Mouse (Mus musculus) gastrocnemius, postnatal 10 days (tissue): ENCODE data around the gene Atf2. TPM values are rescaled to one million over a fixed set of nuclear protein-coding genes. Genes with fewer than 3 reads are reported as not detected.
A peak's percentile ranks its signal among the peaks of the same experiment; 100 is the strongest.
"Not testable (repeated sequence)": the region's sequence is repeated elsewhere in the genome, so short reads cannot be mapped to it uniquely, and the experiment has no call there.

Source experiments
- DNase-seq: peaks from one replicate; pipeline ENCODE4 v3.0.0; 2021; ENCODE audit warnings: mixed read lengths
- total RNA-seq, 2 experiments: library from RNA; stranded (reverse); gene quantifications; 2 replicates each; pipeline ENCODE4 v1.2.3; 2021

The Atf2 gene
- total RNA-seq, 2 experiments from 2014 or later: 24.4 to 30.6 TPM

DNA sequence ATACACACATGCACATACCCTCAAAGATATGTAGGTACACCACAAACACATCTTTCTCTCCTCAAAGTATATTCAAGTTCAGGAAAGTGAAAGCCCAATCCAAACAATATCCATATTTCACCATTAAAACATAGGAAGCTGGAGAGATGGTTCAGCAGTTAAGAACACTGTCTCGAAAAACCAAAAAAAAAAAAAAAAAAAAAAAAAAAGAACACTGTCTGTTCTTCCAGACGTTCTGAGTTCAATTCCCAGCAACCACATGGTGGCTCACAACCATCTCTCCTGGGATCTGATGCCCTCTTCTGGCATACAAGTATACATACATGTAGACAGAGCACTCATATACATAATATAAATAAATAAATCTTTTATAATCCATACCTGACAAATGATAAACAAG is 6.4 kb downstream of the Atf2 start:
- DNase-seq: no peak

DNA sequence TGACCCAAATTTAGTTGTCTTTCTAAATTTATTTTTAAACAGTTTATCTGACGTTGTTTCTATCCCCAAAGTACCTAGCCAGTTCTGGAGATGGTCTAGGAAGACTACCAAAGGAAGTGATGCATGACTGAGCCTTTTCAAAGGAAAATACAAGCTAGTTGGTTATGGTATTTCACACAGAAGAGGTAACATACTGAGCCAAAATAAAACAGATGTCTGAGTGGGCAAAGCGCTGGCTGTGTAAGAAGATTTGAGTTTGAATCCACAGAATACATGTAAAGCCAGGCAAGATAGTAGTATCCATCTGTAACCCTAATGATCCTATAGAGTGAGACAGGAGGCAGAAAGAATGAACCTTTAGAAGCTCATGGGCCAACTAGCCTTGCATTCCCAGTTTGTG is 14.5 kb downstream of the Atf2 start:
- no peak for DNase-seq

DNA sequence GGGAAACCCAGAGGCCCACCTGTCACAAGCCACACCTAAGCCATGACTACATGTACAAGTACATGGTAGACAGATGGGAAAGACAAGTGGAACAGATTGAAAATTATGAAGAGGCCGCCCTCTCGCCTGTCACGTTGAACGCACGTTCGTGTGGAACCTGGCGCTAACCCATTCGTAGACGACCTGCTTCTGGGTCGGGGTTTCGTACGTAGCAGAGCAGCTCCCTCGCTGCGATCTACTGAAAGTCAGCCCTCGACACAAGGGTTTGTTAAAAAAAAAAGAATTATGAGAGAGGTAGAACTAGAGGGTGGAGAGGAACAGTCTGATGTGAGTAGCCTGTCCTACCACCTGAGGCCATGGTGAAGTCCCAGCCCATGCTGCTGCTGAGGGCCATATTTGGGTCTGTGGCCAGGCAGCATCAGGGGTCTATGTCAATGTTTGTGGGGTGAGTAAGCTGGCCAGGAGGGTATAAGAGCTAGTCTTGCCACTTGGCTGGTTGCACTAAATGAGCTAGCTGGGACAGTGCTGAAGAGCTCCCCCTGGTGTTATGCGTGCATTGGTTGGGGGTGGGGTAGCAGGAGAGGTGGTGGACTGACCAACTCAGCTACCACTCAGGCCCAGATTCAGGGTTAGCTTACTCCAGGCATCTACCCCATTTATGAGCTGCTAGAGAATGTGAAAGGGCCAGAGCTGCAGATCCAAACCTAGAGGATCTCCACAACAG is 24.5 kb downstream of the Atf2 start:
- DNase-seq: peak; percentile 24

DNA sequence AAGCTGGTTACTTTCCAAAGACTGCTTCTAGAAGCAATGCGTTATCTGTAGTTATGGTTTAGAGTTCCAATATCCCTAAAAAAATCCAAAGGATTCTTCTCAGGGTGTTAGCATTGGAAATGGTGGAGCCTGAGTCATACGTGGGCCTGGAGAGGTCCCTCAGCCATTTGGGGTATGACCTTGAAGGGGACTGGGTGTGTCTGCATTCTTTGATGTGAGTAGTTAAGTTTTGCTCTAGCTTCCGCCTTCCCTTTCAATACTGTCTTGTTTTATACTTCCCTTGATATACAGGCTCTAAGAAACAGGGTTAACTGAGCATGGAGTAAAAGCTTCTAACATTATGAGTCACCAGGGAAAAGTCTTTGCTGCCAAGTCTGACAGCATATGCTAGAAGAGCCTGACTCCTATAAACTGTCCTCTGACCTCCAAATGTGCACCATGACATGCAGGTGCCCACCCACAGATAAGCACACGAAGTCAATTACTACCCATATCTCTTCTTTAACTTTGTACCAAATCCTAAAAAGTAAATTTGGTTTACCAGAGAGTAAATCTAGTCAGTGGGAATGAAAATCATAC is 32.3 kb downstream of the Atf2 start:
- no peak for DNase-seq

DNA sequence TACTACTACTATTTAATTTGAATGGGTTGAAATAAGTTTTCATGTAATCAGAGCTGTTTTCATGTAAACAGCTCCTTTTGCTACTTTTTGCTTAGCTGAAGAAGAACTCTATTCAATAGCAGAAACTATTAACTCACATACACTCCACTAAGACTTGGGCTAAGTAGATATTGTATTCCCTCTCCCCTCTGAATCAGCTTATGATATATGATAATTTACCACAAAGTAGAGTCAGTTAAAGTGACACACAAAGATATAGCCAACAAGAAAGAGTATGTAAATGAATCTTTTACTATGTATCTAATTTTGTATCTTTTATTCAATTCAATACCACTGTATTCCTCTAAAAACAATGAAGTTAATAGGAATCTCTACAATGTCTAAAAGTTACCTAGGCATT is 35.1 kb downstream of the Atf2 start:
- no peak for DNase-seq

DNA sequence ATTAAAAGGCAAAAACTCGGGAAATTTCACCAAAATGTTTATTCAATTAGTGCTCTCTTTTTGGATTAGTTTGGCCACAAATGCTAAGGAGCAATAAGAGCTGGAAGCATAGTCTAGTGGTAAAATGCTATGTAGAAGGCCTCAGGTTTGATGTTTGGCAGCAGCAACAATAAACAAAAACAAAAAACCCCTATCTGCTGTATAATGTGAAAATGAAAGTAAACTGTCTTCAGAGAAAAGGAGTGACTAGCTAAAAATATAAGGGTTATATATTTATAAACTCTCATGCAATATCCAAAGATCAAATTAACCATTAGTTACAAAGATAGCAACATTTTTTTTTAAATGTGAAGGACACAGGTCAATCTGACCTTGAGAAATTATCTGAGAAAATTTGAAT is 36.2 kb downstream of the Atf2 start:
- no peak for DNase-seq

DNA sequence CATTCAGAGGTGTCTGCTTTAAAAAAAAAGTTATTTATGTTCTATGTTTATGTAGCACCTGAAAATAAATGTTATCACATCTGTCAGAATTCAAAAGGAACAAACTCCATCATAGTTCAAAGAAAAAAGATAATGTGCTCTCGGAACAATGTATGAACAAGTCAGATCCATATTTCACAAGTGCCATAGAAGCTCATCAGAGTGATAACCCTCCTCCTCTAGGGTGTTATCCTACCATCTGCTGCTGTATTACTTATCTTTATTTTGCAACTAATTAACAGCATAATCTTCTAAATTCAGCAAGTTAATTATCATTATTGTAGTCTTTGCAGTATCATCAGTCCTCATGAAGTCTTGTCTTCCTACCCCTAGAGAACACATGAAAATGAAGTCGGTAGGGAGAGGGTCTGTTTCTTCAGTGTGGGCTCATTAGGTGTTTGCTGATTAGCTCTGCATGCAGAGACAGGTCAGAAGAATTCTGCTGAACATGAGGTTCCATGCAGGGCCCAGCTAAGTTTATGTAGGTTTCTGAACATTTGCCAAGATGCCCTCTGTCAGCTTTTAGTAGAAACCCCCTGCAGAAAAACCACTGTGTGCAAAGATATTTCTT is 57.9 kb downstream of the Atf2 start:
- no peak for DNase-seq

DNA sequence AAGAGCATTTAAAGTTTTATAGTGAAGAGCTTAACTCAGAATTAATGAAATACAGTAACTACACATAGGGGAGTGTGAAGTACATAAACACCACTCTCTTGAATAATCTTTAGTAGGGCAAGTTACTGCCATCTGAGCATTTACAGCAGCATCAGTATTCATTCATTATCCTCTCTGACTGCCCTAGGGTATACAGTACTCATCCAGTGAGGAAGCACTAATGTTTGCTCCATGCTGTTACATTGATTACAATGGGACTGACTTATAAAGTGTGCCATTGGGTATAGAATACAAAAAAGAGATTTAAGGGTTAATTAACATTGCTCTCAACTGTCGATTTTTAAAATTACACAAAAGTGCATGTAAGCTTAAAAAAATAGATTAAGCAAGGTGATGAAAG is 59.2 kb downstream of the Atf2 start:
- no peak for DNase-seq

DNA sequence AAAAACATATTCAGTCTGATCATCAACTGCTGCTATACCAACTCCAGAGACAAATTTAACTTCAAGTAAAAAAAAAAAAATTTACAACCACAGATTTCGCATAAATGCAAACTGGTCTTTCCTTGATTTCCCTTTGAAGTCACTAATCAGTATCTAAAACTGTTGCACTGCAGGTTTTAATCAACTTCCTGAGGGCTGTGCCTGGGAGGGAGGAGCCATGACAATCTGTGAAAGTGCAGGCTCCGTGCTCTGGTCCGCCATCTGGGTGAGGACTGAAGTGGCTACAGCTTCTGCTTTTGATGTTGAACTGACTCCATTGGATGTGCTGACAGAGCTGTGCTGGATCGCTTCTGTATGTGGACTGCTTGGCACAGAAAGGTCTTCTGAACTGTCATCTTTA is 73.7 kb downstream of the Atf2 start:
- DNase-seq: no peak

DNA sequence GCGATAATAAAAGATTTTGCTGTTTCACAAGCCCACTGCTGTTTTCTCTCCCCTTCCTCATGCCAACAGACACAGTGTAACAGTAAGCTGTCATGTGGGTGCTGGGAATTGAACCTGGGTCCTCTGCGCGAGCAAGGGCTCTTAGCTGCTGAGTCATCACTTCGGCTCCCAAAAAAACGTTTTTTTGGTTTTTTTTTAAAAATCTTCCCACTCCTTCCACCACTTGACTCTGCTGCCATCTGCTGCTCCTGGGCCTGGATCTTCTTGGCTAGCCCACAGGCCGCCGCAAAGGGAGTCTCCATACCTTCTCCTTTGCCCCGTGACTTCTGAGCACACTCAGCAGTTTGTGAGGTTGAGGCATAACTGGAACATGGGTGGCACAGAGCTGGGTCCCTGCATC is 84.8 kb downstream of the Atf2 start:
- DNase-seq: no peak

DNA sequence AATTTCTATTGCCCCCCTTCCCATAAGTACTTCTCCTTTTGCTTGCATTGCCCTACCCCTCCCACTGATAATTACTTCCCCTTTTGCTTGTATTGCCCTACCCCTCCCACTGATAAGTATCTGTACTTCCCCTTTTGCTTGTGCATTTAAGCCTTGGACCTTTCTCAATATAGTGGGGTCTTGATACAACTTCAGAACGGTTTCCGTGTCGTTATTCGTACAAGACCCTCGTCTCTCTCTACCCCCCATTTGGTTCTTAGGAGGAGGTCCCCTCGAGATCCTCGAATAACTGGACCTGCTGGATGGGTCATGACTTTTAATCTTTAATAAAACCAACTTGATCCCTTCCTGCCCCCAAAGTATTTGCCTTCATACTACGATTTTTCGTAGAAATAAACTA is 92.3 kb downstream of the Atf2 start:
- not testable (repeated sequence) for DNase-seq

DNA sequence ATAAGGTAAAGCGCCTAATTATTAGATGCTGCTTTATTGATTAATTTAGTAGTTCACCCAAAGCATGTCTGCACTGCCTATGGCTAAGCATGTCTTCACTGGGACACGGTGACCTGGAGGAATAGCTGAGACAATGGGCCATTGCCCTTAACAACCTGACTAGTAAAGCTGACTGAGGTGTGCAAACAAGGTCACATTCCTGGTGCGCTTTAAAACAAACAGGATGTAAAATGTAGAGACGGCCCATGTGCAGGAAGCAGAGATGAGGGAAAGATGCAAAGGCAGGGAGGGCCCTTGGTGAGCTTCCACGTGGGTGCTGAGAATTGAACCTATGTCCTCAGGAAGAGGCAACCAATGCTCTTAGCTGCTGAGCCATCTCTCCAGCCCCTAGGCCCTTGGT is 93.7 kb downstream of the Atf2 start:
- no peak for DNase-seq

DNA sequence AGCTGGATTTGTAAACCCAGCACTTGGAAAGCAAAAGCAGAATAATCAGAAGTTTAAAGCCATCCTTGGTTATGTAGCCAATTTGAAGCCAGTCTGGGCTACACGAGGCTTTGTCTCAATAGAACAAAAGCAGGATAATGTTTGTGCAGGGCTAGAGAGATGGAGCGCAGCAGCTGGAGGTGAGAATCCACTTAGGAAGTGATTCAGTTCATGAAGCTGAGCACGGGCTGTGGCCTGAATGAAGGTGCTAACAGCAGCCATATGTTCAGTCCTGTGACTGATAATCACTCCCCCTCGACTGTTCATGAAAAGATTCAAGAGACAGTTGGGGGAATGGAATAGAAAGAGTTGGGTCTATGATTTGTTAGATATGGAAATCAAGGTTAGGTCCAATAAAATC is 94.3 kb downstream of the Atf2 start:
- no peak for DNase-seq

DNA sequence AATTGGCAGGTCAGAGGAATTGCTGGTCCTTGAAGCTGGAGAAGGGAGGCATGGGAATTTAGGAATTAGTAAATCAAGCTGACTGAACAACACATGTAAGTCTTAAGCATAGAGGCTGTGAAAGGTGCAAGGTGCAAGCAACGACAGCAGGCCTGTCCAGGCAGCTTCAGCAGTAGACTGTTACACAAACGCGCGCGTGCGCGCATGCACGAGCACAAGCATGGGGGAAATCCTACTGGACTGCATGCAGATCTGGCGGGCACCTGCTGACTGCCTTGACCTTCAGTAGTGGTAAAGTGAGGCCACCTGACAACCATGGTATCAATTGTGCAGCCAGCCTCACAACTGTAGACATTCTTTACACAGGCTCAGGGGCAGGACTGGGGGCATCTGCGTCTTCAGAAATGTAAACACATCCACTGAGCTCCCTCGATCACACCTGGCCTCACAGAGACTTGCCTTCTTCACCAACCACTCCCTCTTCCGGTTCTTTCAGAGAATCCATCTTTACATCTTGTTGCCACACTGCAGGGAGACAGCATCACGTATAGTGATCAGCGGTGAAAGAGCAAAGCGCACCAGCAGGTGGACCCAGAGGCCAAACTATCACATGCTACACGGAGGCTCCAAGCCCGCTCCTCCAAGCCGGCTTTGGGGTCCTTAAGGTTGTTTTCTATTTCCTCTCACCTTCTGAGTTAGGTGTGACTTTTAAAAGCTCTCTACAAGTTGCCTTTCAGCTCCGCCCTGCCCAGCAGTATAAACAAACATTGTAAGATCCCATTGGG is 100.4 kb downstream of the Atf2 start:
- no peak for DNase-seq

DNA sequence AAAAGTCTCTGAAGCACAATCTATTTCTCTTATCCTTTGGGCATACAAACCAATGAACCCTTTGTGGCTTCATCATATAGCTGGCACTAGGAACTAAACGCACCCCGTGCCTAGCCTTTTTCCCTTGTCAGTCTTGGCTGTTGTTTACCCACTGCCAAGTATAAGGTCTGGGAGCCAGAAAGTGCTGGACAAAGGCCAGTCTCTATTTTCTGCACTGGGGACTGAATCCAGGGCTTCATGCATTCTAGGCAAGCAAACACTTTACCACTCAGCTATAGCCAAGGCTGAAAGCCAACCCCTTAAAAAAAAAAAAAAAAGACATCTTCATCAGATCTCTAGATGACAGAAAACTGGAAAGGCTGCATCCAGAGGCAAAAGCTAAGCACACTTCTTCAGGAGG is 102.1 kb downstream of the Atf2 start:
- peak; percentile 22 for DNase-seq

DNA sequence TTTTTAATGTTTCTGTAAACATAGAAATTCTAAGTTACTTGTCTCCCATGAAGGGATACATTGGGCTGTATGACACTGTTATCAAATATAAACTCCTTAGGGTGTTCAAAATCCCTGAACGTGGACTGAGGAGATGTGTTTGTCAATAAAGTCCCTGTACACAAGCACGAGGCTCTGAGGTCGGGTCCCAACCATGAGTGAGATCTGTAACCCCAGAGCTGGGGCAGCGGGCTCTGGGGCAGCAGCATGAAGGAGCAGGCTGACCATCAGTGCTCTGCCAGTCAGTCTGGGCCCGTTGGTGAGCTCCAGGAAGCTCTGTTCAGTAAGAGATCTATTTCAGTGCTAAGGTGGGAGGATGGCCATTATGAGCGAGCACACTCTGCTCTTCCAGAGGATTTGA is 104.0 kb downstream of the Atf2 start:
- DNase-seq: no peak

DNA sequence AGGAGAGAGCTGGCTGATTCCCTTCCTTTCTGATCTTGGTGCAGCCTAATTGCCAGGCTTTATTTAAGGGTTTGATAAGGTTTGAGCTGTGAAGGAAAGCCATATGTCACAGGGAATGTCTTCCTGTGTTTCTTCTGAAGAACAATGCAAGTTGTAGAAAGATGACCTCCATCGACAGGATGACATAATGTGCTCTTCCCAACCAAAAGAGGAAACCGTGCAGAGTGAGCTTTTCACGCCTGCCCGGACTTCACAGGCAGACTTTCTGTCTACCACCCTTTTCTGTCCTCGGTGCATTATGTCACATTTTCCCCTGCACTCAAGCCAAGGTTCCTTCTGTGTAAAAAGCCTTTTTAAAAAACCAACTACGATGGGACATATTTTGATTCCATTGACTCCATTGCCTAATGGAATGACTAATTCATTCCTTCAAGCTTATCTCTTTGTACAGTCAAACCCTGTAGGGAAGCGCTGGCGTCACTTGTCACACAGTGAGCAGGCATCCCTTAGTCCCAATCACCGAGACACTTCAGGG is 110.0 kb downstream of the Atf2 start:
- DNase-seq: no peak

DNA sequence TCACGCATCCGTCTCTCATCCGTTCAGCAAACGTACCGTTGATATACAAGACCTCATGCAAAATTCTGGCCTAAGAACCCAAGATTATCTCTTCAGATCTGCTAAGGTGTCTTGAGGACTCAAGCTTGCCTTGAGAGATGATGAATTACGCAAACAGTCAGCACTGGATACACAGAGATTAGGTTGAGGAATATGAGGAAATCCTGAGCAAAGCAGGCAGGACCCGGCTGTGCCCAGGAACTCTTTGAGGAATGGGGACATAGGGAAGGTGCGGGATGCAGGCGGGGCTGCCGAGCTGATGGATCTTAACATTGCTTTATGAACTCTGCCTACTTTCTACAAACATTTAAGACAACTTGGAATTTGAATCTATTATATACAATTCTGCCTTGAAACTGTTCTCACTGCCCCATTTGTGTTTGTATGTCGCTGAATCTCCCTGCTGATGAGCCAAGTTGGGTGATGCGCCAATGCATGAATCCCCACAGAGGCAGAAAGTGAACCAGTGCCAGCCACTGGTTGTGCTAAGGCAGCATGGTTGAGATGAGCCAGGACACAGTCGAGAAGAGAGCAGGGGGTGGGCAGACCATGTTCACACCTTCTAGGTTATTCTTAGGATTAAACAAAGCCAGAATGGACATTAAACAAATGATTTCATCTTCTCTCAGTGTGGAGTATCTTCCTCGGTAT is 112.0 kb downstream of the Atf2 start:
- no peak for DNase-seq

DNA sequence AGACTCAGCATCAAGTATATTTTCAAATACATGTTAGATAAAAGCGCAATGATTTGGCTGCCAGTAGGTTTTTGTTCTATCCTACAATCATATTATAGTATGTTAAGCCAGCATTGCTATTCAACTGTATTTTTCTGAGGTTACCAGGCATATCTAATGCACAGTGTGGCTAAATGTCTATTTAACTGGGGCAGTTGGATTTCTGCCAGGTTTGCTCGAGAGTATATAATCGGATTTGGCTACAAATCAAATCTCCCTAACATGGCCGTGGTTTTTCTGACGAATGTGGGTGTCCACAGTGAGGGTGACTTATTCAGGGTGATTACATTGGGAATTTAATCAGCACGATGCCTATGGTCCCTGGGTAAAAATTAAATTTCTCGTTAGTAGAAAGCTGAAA is 112.6 kb downstream of the Atf2 start:
- DNase-seq: no peak

DNA sequence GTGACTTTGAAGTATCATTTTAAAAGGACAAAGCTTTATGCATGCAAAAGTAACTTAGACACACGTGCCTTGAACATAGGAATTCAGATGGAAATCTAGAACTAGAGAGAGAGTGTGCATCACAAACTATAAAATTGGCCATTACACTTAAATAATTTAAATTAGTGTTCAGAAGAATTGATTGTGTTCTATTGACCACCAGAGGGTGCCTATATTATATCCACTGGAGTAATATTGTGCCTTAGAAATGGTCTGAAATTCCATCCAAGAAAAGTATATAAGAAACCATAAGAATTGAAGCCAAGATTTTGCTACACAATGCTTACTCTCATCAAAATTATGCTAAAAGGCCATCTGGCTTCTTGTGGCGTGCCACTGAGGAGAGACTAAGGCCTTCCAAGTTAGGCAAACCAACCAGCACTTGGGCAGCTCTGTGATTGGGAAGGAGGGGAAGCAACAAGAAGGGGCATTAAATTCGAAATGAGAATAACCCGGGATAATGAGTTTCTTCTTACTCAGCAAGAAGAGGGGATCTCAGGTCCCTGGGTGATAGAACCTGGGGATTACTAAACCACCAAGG is 113.3 kb downstream of the Atf2 start:
- no peak for DNase-seq

DNA sequence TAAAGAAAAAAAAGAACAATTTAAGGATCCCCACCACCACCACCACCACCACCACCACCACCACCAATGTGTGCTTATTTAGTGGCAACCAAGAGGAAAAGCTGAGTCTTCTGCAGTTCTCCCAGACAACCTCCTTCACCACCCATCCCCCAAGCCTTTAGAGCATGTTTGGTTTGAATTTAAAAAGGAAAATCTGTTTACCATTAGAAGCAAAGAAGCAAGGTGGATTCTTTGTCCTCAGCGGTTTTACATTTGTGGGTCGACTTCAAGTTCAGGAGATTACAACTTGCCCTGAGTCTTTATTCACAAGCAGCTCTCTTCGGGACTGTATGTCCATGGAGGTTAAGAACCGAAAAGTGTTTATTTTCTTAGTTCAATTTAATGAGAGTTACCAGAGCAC is 115.5 kb downstream of the Atf2 start:
- DNase-seq: no peak
